Mouse (Mus musculus): ENCODE measurements around the gene Selenop.

DNA sequence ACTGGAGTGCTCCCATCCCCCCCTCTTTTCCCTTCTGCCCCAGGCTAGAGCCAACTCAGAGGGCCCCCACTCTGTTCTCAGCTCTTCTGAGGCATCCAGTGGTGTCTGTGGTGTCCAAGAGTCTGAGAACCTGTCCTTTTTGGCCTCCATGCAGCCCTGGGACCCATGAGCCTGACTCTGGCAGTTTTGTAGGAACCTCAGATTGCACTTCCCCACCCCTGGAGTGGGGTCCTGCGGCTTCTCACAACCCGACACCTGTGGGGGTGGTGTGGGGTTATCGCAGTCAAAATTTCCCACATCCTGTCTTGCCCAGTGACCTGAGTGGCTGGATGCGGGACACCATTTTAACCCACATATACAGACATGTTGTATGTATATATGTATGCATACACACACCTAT, 4.1 kb upstream of the Selenop start:
- no peak for TF ChIP-seq POLR2A (IDR thresholded peaks at IDR 0.05; ENCODE audit: borderline replicate concordance, control insufficient read depth, low read depth, low read length)
- TF ChIP-seq CTCF (IDR thresholded peaks at IDR 0.05; ENCODE audit: control insufficient read depth, insufficient read depth, low read length), result no peak

Measured in bone marrow, adult 2 months (tissue).